Mouse (Mus musculus) lung, adult 2 months (tissue): ENCODE results near the gene Rgs17.

Source experiments
- CTCF ChIP-seq: fragments of 200-500 bp; IDR thresholded peaks from 2 replicates; pipeline ENCODE4 v1.5.1; 2011; ENCODE audit warnings: mild to moderate bottlenecking, low read length, control low read depth; ENCODE audit not compliant: insufficient read depth
- POLR2A ChIP-seq: fragments of 200-500 bp; IDR thresholded peaks from 2 replicates; pipeline ENCODE4 v1.6.1; 2011; ENCODE audit warnings: low read depth, mild to moderate bottlenecking, control low read depth, low read length, borderline replicate concordance; ENCODE audit errors: extremely low read depth

DNA sequence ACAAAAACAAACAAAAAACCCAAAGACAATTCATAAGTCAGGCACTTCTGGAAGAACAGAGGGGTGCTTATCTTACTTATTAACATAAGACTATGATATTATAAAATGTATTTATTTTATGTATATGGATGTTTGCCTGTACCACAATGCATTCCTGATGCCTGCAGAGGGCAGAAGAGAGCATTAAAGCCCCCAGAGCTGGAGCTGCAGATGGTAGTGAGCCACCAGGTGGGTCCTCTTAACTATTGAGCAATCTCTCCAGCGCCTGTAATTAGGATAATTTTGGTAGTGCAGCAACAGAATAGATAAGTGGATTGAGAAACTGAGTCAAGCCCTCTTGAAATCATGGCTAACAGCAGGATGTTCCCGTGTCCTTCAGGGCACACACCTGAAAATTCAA lies 56.2 kb downstream of the Rgs17 start:
- TF ChIP-seq CTCF (no peak), POLR2A (no peak)
